Comparison of ENCODE assay signal across 16 mouse cellular contexts in the genomic region with DNA sequence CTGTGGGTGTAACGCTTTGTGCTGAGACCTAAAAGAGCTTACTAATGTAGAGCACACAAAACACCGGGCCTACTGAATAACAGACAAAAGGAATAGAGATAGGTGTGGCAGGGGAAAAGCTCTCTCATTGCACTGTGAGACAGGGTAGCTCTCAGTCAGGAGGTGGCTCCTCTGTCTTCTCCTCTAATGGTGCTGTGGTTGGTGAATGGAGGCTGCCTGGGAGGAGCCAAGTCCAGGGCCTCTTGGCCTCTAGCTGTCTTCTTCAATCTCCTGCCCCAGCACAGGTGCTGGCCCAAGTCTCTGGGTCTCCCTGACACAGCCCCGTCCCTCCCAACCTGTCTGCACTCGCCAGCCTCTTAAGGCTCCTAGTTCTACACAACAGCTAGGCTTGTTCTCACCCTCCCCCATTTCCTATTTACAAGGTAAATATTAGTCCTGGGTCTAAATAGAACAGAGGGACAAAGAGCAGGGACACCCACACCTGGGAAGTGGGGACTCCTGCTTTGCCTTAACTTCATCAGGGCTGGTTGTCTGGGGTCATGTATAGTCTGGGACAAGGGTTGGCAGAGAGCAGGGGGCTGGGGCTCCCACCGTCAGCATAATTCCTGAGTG. TPM values are rescaled to one million over a fixed set of nuclear protein-coding genes. Genes with fewer than 3 reads are reported as not detected.
DNase-seq lines count a peak whose midpoint lies in the region; ATAC-seq and TF ChIP-seq lines count a peak whose summit lies in the region.
"Had no signal": no experiment of that assay in that cellular context is flagged by ENCODE, and none has a peak within 500 bp of the region (broad histone marks: within the 10 kb centered on the region; RNA-seq: fewer than 3 reads in every experiment).

No protein-coding gene starts in this region.

- H3K4me1 ChIP-seq in lung, postnatal 0 days (ENCODE audit: insufficient read depth, low read depth, low read length) = no peaks in the 10 kb centered on the region
- no peaks in the 10 kb centered on the region for H3K4me1 ChIP-seq in lung, adult 2 months (ENCODE audit: control insufficient read depth, insufficient read depth, low read length)
- H3K4me1 ChIP-seq in G1E (ENCODE audit: insufficient read depth, low read depth, low read length) = peaks cover 61% of the 10 kb centered on the region
- H3K4me1 ChIP-seq in liver, embryonic 12.5 days = peaks cover 53% of the 10 kb centered on the region
- no peaks in the 10 kb centered on the region for H3K4me1 ChIP-seq in stomach, embryonic 15.5 days
- H3K4me1 ChIP-seq: kidney, embryonic 15.5 days; lung, embryonic 15.5 days had no signal

- TF ChIP-seq CTCF in lung, postnatal 0 days (IDR thresholded peaks at IDR 0.05) = no peak
- TF ChIP-seq CTCF in lung, adult 2 months (IDR thresholded peaks at IDR 0.05; ENCODE audit: insufficient read depth, low read length) = no peak
- no peak for TF ChIP-seq CTCF in G1E (IDR thresholded peaks at IDR 0.05; ENCODE audit: low read depth, low read length)

- TF ChIP-seq POLR2A in lung, adult 2 months (IDR thresholded peaks at IDR 0.05; ENCODE audit: borderline replicate concordance, extremely low read depth, low read depth, low read length) = no peak

- H3K4me2 ChIP-seq in lung, postnatal 0 days (replicated peaks; ENCODE audit: low read depth, low read length) = no peak overlapping the region
- H3K4me2 ChIP-seq in liver, embryonic 12.5 days = peak overlapping the region; percentile 57
- peak overlapping the region; percentile 25; the same call in 1 of the 2 replicates for H3K4me2 ChIP-seq in stomach, embryonic 15.5 days
- H3K4me2 ChIP-seq: kidney, embryonic 15.5 days; lung, embryonic 15.5 days had no signal

- H3K27me3 ChIP-seq in lung, postnatal 0 days (replicated peaks; ENCODE audit: insufficient read depth, low read length) = no peaks in the 10 kb centered on the region
- no peaks in the 10 kb centered on the region for H3K27me3 ChIP-seq in G1E (ENCODE audit: insufficient read depth, low read length)
- H3K27me3 ChIP-seq in liver, embryonic 12.5 days (replicated peaks) = no peaks in the 10 kb centered on the region
- H3K27me3 ChIP-seq in stomach, embryonic 15.5 days (replicated peaks) = no peaks in the 10 kb centered on the region
- H3K27me3 ChIP-seq: kidney, embryonic 15.5 days; lung, embryonic 15.5 days had no signal

- peak; percentile 35; the same call in 1 of the 2 replicates for ATAC-seq in lung, postnatal 0 days
- ATAC-seq in G1E (ENCODE audit: extremely low read depth, insufficient number of reproducible peaks, low FRiP score, poor library complexity, severe bottlenecking) = no peak
- peak; percentile 53 for ATAC-seq in liver, embryonic 12.5 days
- ATAC-seq in stomach, embryonic 15.5 days (ENCODE audit: insufficient read depth, low FRiP score, low read depth) = peak; percentile 79
- ATAC-seq: forebrain, embryonic 16.5 days; hindbrain, embryonic 16.5 days; midbrain, embryonic 16.5 days had no signal

- 56% methylated on average over 5 of the region's 5 CpGs for WGBS in lung, postnatal 0 days
- 65% methylated on average over 5 of the region's 5 CpGs for WGBS in lung, adult 2 months
- WGBS in liver, embryonic 12.5 days (ENCODE audit: insufficient replicate concordance) = 66% methylated on average over 5 of the region's 5 CpGs
- WGBS in stomach, embryonic 15.5 days = 58% methylated on average over 5 of the region's 5 CpGs

- no peak overlapping the region for H3K4me3 ChIP-seq in lung, postnatal 0 days (ENCODE audit: low read depth, low read length)
- no peak overlapping the region for H3K4me3 ChIP-seq in lung, adult 2 months (replicated peaks; ENCODE audit: extremely low read depth, low read depth, low read length)
- H3K4me3 ChIP-seq in G1E (ENCODE audit: low read depth, low read length) = no peak overlapping the region; the same call in 1 of the 2 replicates
- no peak overlapping the region for H3K4me3 ChIP-seq in liver, embryonic 12.5 days
- no peak overlapping the region for H3K4me3 ChIP-seq in stomach, embryonic 15.5 days (replicated peaks)
- H3K4me3 ChIP-seq: kidney, embryonic 15.5 days; lung, embryonic 15.5 days had no signal

- H3K27ac ChIP-seq in lung, postnatal 0 days (ENCODE audit: low read length) = no peak overlapping the region
- peak overlapping the region; percentile 59 for H3K27ac ChIP-seq in liver, embryonic 12.5 days
- peak overlapping the region; percentile 72 for H3K27ac ChIP-seq in stomach, embryonic 15.5 days
- H3K27ac ChIP-seq: kidney, embryonic 15.5 days; lung, embryonic 15.5 days had no signal

- no peak for DNase-seq in lung, postnatal 0 days (ENCODE audit: low spot score)
- no peak for DNase-seq in lung, adult 2 months
- peak; percentile 30 for DNase-seq in G1E (ENCODE audit: low spot score)
- DNase-seq in right cerebral cortex, adult 2 months (ENCODE audit: low spot score in 2 of 2) = no peak
- DNase-seq in Muller cell, postnatal 12 days (ENCODE audit: inconsistent ontology term) = no peak
- DNase-seq: adrenal gland, adult 2 months; cerebellum, adult 9-11 months; embryo, embryonic 11 days; heart, postnatal 10 days had no signal

- no peak for TF ChIP-seq EP300 in lung, postnatal 0 days (IDR thresholded peaks at IDR 0.05)

- no peaks in the 10 kb centered on the region for H3K36me3 ChIP-seq in lung, postnatal 0 days (ENCODE audit: insufficient read depth, low read length)
- peaks cover 4% of the 10 kb centered on the region for H3K36me3 ChIP-seq in G1E (replicated peaks)
- H3K36me3 ChIP-seq in liver, embryonic 12.5 days = no peaks in the 10 kb centered on the region
- no peaks in the 10 kb centered on the region for H3K36me3 ChIP-seq in stomach, embryonic 15.5 days
- H3K36me3 ChIP-seq: lung, embryonic 15.5 days had no signal

- no peaks in the 10 kb centered on the region for H3K9me3 ChIP-seq in lung, postnatal 0 days (ENCODE audit: low read length)
- H3K9me3 ChIP-seq in G1E (replicated peaks) = no peaks in the 10 kb centered on the region
- no peaks in the 10 kb centered on the region for H3K9me3 ChIP-seq in liver, embryonic 12.5 days (replicated peaks)
- H3K9me3 ChIP-seq in stomach, embryonic 15.5 days = no peaks in the 10 kb centered on the region
- H3K9me3 ChIP-seq: kidney, embryonic 15.5 days; lung, embryonic 15.5 days had no signal

- no peak overlapping the region for H3K9ac ChIP-seq in lung, postnatal 0 days (replicated peaks; ENCODE audit: low read depth)
- H3K9ac ChIP-seq in liver, embryonic 12.5 days = no peak overlapping the region
- no peak overlapping the region for H3K9ac ChIP-seq in stomach, embryonic 15.5 days
- H3K9ac ChIP-seq: kidney, embryonic 15.5 days; lung, embryonic 15.5 days had no signal

RNA-seq across cellular contexts. Expression of a gene that starts 0.6 kb away (rescaled TPM):
- polyA plus RNA-seq in lung, postnatal 0 days (2015; fragmentation: Nextera tagmentation; extraction: Ambion mirVana) = 0.49 and 0.63 TPM in 2 replicates
- 0.44 and 1.2 TPM in 2 replicates for polyA plus RNA-seq in lung, adult 2 months (2012; rRNA removed)
- not detected in 2 replicates for total RNA-seq in G1E (2014; fragmentation: Nextera tagmentation)
- total RNA-seq in G1E (2017) = 0.06 and 0.11 TPM in 2 replicates
- polyA plus RNA-seq in G1E (2012) = 0.09 TPM in 2 replicates
- 121 and 125 TPM in 2 replicates for polyA plus RNA-seq in liver, embryonic 12.5 days (2016; fragmentation: Nextera tagmentation; extraction: Ambion mirVana)
- polyA plus RNA-seq in stomach, embryonic 15.5 days (2015; fragmentation: Nextera tagmentation; extraction: Ambion mirVana) = 7.2 and 19.4 TPM in 2 replicates
- polyA plus RNA-seq: forebrain, embryonic 16.5 days had no signal

RNA-seq across cellular contexts. Expression of a gene that starts 12.8 kb away (rescaled TPM):
- 4.7 and 5.2 TPM in 2 replicates for polyA plus RNA-seq in lung, postnatal 0 days (2015; fragmentation: Nextera tagmentation; extraction: Ambion mirVana)
- 14.5 and 17.2 TPM in 2 replicates for polyA plus RNA-seq in lung, adult 2 months (2012; rRNA removed)
- 9.5 and 9.9 TPM in 2 replicates for total RNA-seq in G1E (2014; fragmentation: Nextera tagmentation)
- 12.5 and 13.3 TPM in 2 replicates for total RNA-seq in G1E (2017)
- polyA plus RNA-seq in G1E (2012) = 15.2 and 16.9 TPM in 2 replicates
- 5.0 and 5.9 TPM in 2 replicates for polyA plus RNA-seq in liver, embryonic 12.5 days (2016; fragmentation: Nextera tagmentation; extraction: Ambion mirVana)
- polyA plus RNA-seq in stomach, embryonic 15.5 days (2015; fragmentation: Nextera tagmentation; extraction: Ambion mirVana) = 9.2 and 9.7 TPM in 2 replicates

RNA-seq across cellular contexts. Expression of a gene that starts 12.8 kb away (rescaled TPM):
- polyA plus RNA-seq in lung, postnatal 0 days (2015; fragmentation: Nextera tagmentation; extraction: Ambion mirVana) = 151 and 163 TPM in 2 replicates
- polyA plus RNA-seq in lung, adult 2 months (2012; rRNA removed) = 130 and 170 TPM in 2 replicates
- total RNA-seq in G1E (2014; fragmentation: Nextera tagmentation) = 53.1 and 61.5 TPM in 2 replicates
- total RNA-seq in G1E (2017) = 58.1 and 65.1 TPM in 2 replicates
- polyA plus RNA-seq in G1E (2012) = 27.8 and 37.8 TPM in 2 replicates
- polyA plus RNA-seq in liver, embryonic 12.5 days (2016; fragmentation: Nextera tagmentation; extraction: Ambion mirVana) = 59.8 and 66.1 TPM in 2 replicates
- 115 and 144 TPM in 2 replicates for polyA plus RNA-seq in stomach, embryonic 15.5 days (2015; fragmentation: Nextera tagmentation; extraction: Ambion mirVana)
